Mouse (Mus musculus): ENCODE data around the gene Zfp950. TPM values are rescaled to one million over a fixed set of nuclear protein-coding genes. Genes with fewer than 3 reads are reported as not detected.

The Zfp950 gene
- polyA plus RNA-seq, 1 experiment: 0.05 TPM

DNA sequence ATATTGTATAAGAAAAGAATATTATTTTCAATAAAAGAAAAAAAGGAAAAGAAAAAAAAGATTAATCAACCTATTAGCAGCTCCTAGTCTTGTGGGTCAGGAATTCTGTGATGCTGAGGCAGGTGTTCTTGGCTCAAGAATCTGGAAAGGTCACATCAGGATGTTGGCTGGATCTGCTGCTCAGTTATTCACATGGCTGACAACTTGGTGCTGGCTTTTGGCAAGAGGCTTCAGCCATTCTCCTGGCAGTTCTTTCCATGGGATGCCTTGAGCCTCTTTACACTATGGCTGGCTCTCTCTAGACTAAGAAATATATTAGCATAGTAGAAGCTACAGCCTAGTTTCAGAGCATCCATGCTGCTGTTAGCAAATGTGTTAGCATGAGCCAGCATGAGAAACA lies 101.5 kb downstream of the Zfp950 start:
- TF ChIP-seq TAL1 (IDR thresholded peaks at IDR 0.05; ENCODE audit: low read length) (no peak), GATA1 (IDR thresholded peaks at IDR 0.05; ENCODE audit: low read length) (no peak)
- Histone ChIP-seq H3K4me1 (ENCODE audit: control insufficient read depth) (no peaks in the 10 kb centered on the region), H3K9me3 (ENCODE audit: control insufficient read depth, low read length) (no peaks in the 10 kb centered on the region), H3K27me3 (ENCODE audit: control insufficient read depth) (no peaks in the 10 kb centered on the region), H3K4me3 (replicated peaks) (no peak overlapping the region), H3K36me3 (ENCODE audit: control insufficient read depth) (no peaks in the 10 kb centered on the region)

DNA sequence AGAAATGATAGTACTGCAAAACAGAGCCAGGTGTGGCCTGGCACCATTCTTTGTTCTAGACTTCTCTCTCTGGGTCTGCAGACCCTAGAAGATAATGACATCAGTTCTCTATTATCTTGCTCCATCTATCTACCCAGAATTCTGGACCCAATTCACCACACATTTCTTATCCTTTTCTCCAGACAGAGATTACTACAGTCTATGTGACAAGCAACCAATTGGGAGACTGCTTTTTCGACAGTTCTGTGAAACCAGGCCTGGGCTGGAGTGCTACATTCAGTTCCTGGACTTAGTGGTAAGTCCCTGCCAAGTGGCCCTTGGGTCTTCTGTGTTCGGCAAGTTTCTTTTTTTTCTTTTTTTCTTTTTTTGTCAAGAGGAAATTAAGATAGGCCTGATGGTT lies 109.1 kb downstream of the Zfp950 start:
- H3K36me3 ChIP-seq (ENCODE audit: control insufficient read depth): no peaks in the 10 kb centered on the region
- H3K4me1 ChIP-seq (ENCODE audit: control insufficient read depth): no peaks in the 10 kb centered on the region
- TF ChIP-seq TAL1 (IDR thresholded peaks at IDR 0.05; ENCODE audit: low read length): no peak
- TF ChIP-seq GATA1 (IDR thresholded peaks at IDR 0.05; ENCODE audit: low read length): no peak
- no peaks in the 10 kb centered on the region for H3K27me3 ChIP-seq (ENCODE audit: control insufficient read depth)
- no peak overlapping the region for H3K4me3 ChIP-seq (replicated peaks)
- H3K9me3 ChIP-seq (ENCODE audit: control insufficient read depth, low read length): no peaks in the 10 kb centered on the region

DNA sequence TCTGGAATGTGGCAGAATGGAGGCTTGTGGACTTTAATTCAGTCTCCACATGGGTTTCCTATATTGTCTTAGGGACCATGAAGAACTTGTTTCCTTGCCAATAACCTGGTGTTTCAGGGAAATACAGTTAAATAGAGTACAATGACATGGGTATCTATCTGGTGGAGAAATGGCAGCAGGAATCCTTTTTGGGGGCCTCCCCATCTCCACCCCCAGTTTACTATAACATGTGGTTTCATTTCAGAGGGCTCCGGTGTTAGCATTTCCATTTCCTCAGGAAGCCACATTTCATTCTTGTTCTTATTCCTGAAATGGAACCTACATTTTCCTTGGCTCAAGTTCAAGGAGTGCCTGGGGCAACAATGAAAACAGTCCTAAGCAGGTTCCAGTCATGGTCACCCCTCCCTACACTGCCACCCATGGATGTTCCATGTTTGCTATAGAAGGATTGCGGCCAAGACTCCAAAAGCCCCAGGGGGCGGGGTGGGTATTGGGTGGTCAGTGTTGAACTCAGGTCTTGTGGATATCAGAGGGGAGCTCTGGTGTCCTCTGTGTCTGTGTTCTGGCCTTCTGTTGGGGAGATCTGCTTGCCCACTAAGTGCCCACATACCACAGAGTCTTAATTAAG lies 118.6 kb downstream of the Zfp950 start:
- Histone ChIP-seq H3K36me3 (ENCODE audit: control insufficient read depth) (no peaks in the 10 kb centered on the region), H3K4me3 (replicated peaks) (no peak overlapping the region), H3K4me1 (ENCODE audit: control insufficient read depth) (no peaks in the 10 kb centered on the region), H3K27me3 (ENCODE audit: control insufficient read depth) (no peaks in the 10 kb centered on the region), H3K9me3 (ENCODE audit: control insufficient read depth, low read length) (no peaks in the 10 kb centered on the region)
- TF ChIP-seq GATA1 (IDR thresholded peaks at IDR 0.05; ENCODE audit: low read length) (no peak), TAL1 (IDR thresholded peaks at IDR 0.05; ENCODE audit: low read length) (no peak)

DNA sequence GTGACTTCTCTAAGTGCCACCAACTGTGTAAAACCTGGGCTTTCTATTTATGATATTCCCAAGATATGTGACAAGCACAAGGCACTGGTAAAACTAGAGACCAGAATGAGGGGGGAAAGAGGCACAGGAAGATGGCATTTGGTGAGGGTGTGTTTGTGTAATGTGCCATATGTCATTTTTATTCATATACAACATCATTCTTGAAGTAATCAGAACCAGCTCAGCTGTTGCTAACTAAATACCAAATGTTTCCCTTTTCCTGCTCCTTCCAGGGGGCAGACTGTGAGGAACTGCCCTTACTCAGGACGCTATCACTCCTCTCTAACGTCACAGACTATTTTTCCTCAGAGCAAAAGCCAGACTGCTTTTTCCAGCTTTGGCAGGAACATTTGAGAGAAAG lies 119.1 kb downstream of the Zfp950 start:
- no peak for TF ChIP-seq GATA1 (IDR thresholded peaks at IDR 0.05; ENCODE audit: low read length)
- no peak for TF ChIP-seq TAL1 (IDR thresholded peaks at IDR 0.05; ENCODE audit: low read length)
- Histone ChIP-seq H3K4me1 (ENCODE audit: control insufficient read depth) (no peaks in the 10 kb centered on the region), H3K36me3 (ENCODE audit: control insufficient read depth) (no peaks in the 10 kb centered on the region), H3K27me3 (ENCODE audit: control insufficient read depth) (no peaks in the 10 kb centered on the region), H3K4me3 (replicated peaks) (no peak overlapping the region), H3K9me3 (ENCODE audit: control insufficient read depth, low read length) (no peaks in the 10 kb centered on the region)

DNA sequence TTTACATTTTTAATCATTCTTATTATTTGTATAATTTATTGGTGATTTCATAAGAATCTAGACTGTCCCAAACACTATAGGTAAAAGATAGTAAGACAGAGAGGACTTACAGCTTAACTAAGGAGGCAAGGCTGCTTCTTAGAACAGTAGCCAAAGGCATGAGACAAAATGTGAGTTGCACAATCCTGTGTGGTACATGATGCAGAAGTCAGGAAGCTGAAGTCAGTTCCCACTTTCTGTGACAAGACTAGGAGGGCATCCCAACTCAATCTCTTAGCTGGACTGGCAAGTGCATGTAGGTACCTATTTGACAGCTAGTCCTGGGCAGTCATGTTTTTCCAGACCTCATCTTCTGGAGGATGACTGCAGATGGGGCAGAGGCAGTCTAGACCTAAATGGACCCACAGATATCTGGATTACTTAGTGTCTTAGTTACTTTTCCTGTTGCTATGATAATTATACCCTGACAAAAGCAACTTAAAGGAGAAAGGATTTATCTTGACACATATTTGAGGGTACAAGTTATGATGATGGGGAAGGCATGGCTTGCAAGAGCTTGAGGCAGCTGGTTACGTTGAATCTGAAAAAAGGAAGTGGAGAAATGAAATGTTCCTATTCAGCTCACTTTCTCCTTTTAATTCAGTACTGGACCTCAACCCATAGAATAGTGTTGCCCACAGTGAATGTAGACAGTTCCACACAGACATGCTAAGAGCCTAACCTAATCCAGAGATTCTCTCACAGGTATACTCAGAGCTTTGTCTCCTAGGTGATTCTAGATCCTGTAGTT lies 123.0 kb downstream of the Zfp950 start:
- Histone ChIP-seq H3K4me1 (ENCODE audit: control insufficient read depth) (no peaks in the 10 kb centered on the region), H3K36me3 (ENCODE audit: control insufficient read depth) (no peaks in the 10 kb centered on the region), H3K27me3 (ENCODE audit: control insufficient read depth) (no peaks in the 10 kb centered on the region), H3K4me3 (replicated peaks) (no peak overlapping the region), H3K9me3 (ENCODE audit: control insufficient read depth, low read length) (no peaks in the 10 kb centered on the region)
- TF ChIP-seq GATA1 (IDR thresholded peaks at IDR 0.05; ENCODE audit: low read length): no peak
- TF ChIP-seq TAL1 (IDR thresholded peaks at IDR 0.05; ENCODE audit: low read length): no peak

DNA sequence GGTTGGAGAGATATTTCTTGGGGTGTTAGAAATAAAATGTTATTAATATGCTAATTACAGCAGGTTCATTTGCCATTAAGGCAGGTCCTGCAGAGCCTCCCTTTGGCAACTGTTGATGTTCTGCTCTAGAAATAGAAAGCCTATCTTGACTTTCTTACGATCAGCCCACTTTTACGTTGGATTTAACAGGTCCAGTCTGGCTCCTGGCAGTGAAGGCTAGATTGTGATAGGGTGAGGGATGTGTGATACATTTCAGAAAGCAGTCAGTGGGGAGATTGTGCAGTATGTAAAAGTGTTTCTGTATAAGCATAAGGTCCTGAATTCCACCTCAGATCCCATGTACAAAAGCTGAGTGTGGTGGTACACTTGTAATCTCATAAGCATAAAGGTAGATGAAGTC lies 131.4 kb downstream of the Zfp950 start:
- no peaks in the 10 kb centered on the region for H3K4me1 ChIP-seq (ENCODE audit: control insufficient read depth)
- H3K27me3 ChIP-seq (ENCODE audit: control insufficient read depth): no peaks in the 10 kb centered on the region
- no peak for TF ChIP-seq GATA1 (IDR thresholded peaks at IDR 0.05; ENCODE audit: low read length)
- no peak for TF ChIP-seq TAL1 (IDR thresholded peaks at IDR 0.05; ENCODE audit: low read length)
- no peak overlapping the region for H3K4me3 ChIP-seq (replicated peaks)
- H3K36me3 ChIP-seq (ENCODE audit: control insufficient read depth): no peaks in the 10 kb centered on the region
- no peaks in the 10 kb centered on the region for H3K9me3 ChIP-seq (ENCODE audit: control insufficient read depth, low read length)

Other genes starting within 250 kb of the Zfp950 start
- not detected in 2 replicates for gene Gm7102, start 35.5 kb upstream of the Zfp950 start, polyA plus RNA-seq (2012)
- not detected in 2 replicates for gene Gm6020, start 43.0 kb upstream of the Zfp950 start, polyA plus RNA-seq (2012)
- gene Csf2ra, start 87.6 kb upstream of the Zfp950 start, polyA plus RNA-seq (2012): 0.78 and 1.2 TPM in 2 replicates
- gene Gm21060, start 156.2 kb upstream of the Zfp950 start, polyA plus RNA-seq (2012): not detected in 2 replicates

All from erythroblast, embryonic 14.5 days (primary cell).